Mouse (Mus musculus): ENCODE measurements around the gene Leng9.

DNA sequence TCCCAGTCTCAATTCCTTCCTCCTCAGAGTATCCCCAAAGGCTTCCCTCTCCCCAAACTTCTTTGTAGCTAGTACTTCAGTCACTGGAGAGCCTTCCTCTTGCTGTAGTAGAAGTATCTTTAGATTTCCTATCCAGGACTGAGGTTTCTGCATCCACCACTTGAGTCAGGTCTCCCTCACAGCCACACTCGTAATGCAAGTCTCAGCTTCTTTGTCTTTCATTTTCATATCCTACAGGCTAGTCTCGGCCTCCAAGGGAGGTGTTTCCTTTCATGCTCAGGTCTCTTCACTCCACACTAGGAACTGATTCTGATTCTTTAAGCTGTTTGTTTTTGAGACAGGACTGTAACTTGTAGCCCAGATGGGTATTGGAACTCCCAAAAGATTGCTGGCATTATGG is 12.0 kb downstream of the Leng9 start:
- TF ChIP-seq CTCF (IDR thresholded peaks at IDR 0.05; ENCODE audit: low read depth, low read length) = no peak
- no peak for TF ChIP-seq TAL1 (conservative IDR thresholded peaks at IDR 0.05; ENCODE audit: low read depth, low read length)
- TF ChIP-seq GATA2 (IDR thresholded peaks at IDR 0.05; ENCODE audit: borderline replicate concordance, low read depth, low read length) = no peak

Data from G1E (cell line).